Mouse (Mus musculus) embryonic facial prominence, embryonic 13.5 days (tissue): ENCODE data around the gene Camkk2. TPM values are rescaled to one million over a fixed set of nuclear protein-coding genes. Genes with fewer than 3 reads are reported as not detected.

Source experiments
- ATAC-seq: fragments of 200-750 bp; cut with Nextera tagmentation; 2 replicates; pipeline ENCODE4 v1.8.0; 2017; ENCODE audit warnings: low read depth; ENCODE audit not compliant: insufficient number of reproducible peaks, insufficient read depth, low FRiP score, low TSS enrichment
- H3K27ac ChIP-seq: fragments of 300-500 bp; sonication (generic); 2 replicates; pipeline ENCODE4 v1.5.1; 2015; ENCODE audit warnings: moderate library complexity, mild to moderate bottlenecking, inconsistent platforms
- H3K27me3 ChIP-seq: fragments of 300-500 bp; sonication (generic); 2 replicates; pipeline ENCODE4 v1.6.1; 2015; ENCODE audit warnings: mild to moderate bottlenecking, inconsistent platforms
- H3K36me3 ChIP-seq: fragments of 300-500 bp; sonication (generic); 2 replicates; pipeline ENCODE4 v1.6.1; 2015; ENCODE audit warnings: mild to moderate bottlenecking, inconsistent platforms
- H3K4me1 ChIP-seq: fragments of 300-500 bp; sonication (generic); 2 replicates; pipeline ENCODE4 v1.6.1; 2015; ENCODE audit warnings: inconsistent platforms
- H3K4me2 ChIP-seq: fragments of 300-500 bp; sonication (generic); 2 replicates; pipeline ENCODE4 v1.6.1; 2015; ENCODE audit warnings: moderate library complexity, mild to moderate bottlenecking, inconsistent platforms
- H3K4me3 ChIP-seq: fragments of 300-500 bp; sonication (generic); 2 replicates; pipeline ENCODE4 v1.5.1; 2015; ENCODE audit warnings: mild to moderate bottlenecking, inconsistent platforms
- H3K9ac ChIP-seq: fragments of 300-500 bp; sonication (generic); 2 replicates; pipeline ENCODE4 v1.6.1; 2015; ENCODE audit warnings: mild to moderate bottlenecking, inconsistent platforms
- H3K9me3 ChIP-seq: fragments of 300-500 bp; sonication (generic); 2 replicates; pipeline ENCODE4 v1.6.1; 2016; ENCODE audit warnings: inconsistent platforms
- WGBS: fragments of 180-500 bp; shearing (Covaris S2); methylation state at CpG from one replicate; pipeline ENCODE4 v1.1.7; 2015; ENCODE audit warnings: mixed read lengths; 5-methylcytosine and 5-hydroxymethylcytosine counted together
- polyA plus RNA-seq: library from polyadenylated mRNA; unstranded; fragments of >200 nt; fragmentation: Nextera tagmentation; extraction: Ambion mirVana; gene quantifications from 2 replicates; pipeline ENCODE4 v1.2.1, GENCODE M21; 2015

The Camkk2 gene
- polyA plus RNA-seq, 1 experiment from 2014 or later, result 47.3 TPM

- Histone ChIP-seq H3K36me3 (no peaks in the 10 kb centered on the region), H3K9me3 (no peaks in the 10 kb centered on the region), H3K27me3 (no peaks in the 10 kb centered on the region), H3K9ac (peak within 1 kb of the TSS; percentile 76), H3K4me2 (peak within 1 kb of the TSS; percentile 87), H3K4me3 (peak within 1 kb of the TSS; percentile 74), H3K4me1 (peaks cover 15% of the 10 kb centered on the region), H3K27ac (peak within 1 kb of the TSS; percentile 68)
- under 1% methylated on average over 66 of the region's 66 CpGs for WGBS
- peak; percentile 72 for ATAC-seq
These were observed 71.7 kb downstream of the Camkk2 start, which contains the start of gene P2rx4 for GRCm38 (mm10) chr5:122707276-122708181. TSS of gene P2rx4 (plus strand) at chr5:122707544.

- peak overlapping the region; percentile 87 for H3K4me2 ChIP-seq
- H3K4me3 ChIP-seq, result peak overlapping the region; percentile 74
- H3K4me1 ChIP-seq, result peaks cover 15% of the 10 kb centered on the region
- 33% methylated on average over 5 of the region's 5 CpGs for WGBS
- H3K27me3 ChIP-seq, result no peaks in the 10 kb centered on the region
- H3K9ac ChIP-seq, result peak overlapping the region; percentile 76
- H3K9me3 ChIP-seq, result no peaks in the 10 kb centered on the region
- ATAC-seq, result no peak
- no peaks in the 10 kb centered on the region for H3K36me3 ChIP-seq
- peak overlapping the region; percentile 68; the same call in 1 of the 2 replicates for H3K27ac ChIP-seq
These were observed 72.3 kb downstream of the Camkk2 start for GRCm38 (mm10) chr5:122706917-122707275.

GRCm38 (mm10) chr5:122705174-122705573 is 74.0 kb downstream of the Camkk2 start:
- no peak overlapping the region for H3K4me3 ChIP-seq
- 84% methylated on average over 3 of the region's 3 CpGs for WGBS
- no peak overlapping the region for H3K9ac ChIP-seq
- no peak overlapping the region for H3K4me2 ChIP-seq
- peaks cover 15% of the 10 kb centered on the region for H3K4me1 ChIP-seq
- H3K36me3 ChIP-seq, result no peaks in the 10 kb centered on the region
- no peaks in the 10 kb centered on the region for H3K27me3 ChIP-seq
- no peak for ATAC-seq
- no peaks in the 10 kb centered on the region for H3K9me3 ChIP-seq
- no peak overlapping the region for H3K27ac ChIP-seq

- Histone ChIP-seq H3K27me3 (no peaks in the 10 kb centered on the region), H3K27ac (no peak overlapping the region), H3K4me1 (peaks cover 15% of the 10 kb centered on the region), H3K4me2 (no peak overlapping the region), H3K36me3 (no peaks in the 10 kb centered on the region), H3K9ac (no peak overlapping the region), H3K9me3 (no peaks in the 10 kb centered on the region), H3K4me3 (no peak overlapping the region)
- ATAC-seq, result no peak
- 80% methylated on average over 4 of the region's 4 CpGs for WGBS
These were observed 74.6 kb downstream of the Camkk2 start for GRCm38 (mm10) chr5:122704571-122704970.

- no peak for ATAC-seq
- WGBS, result 76% methylated on average over 2 of the region's 2 CpGs
- no peak overlapping the region for H3K27ac ChIP-seq
- H3K9ac ChIP-seq, result no peak overlapping the region
- peaks cover 15% of the 10 kb centered on the region for H3K4me1 ChIP-seq
- H3K4me3 ChIP-seq, result no peak overlapping the region
- H3K9me3 ChIP-seq, result no peaks in the 10 kb centered on the region
- H3K4me2 ChIP-seq, result no peak overlapping the region
- H3K36me3 ChIP-seq, result no peaks in the 10 kb centered on the region
- no peaks in the 10 kb centered on the region for H3K27me3 ChIP-seq
These were observed 75.6 kb downstream of the Camkk2 start for GRCm38 (mm10) chr5:122703574-122703973.

GRCm38 (mm10) chr5:122702156-122702555 is 77.1 kb downstream of the Camkk2 start:
- no peak overlapping the region for H3K4me3 ChIP-seq
- no peaks in the 10 kb centered on the region for H3K36me3 ChIP-seq
- no peak overlapping the region for H3K4me2 ChIP-seq
- no peaks in the 10 kb centered on the region for H3K9me3 ChIP-seq
- peaks cover 7% of the 10 kb centered on the region for H3K4me1 ChIP-seq
- WGBS, result 78% methylated on average over 6 of the region's 6 CpGs
- ATAC-seq, result no peak
- H3K27me3 ChIP-seq, result no peaks in the 10 kb centered on the region
- no peak overlapping the region for H3K27ac ChIP-seq
- H3K9ac ChIP-seq, result no peak overlapping the region

- H3K27me3 ChIP-seq, result no peaks in the 10 kb centered on the region
- H3K27ac ChIP-seq, result no peak overlapping the region
- ATAC-seq, result no peak
- 56% methylated on average over 5 of the region's 5 CpGs for WGBS
- H3K9ac ChIP-seq, result no peak overlapping the region
- no peak overlapping the region for H3K4me2 ChIP-seq
- no peaks in the 10 kb centered on the region for H3K36me3 ChIP-seq
- H3K9me3 ChIP-seq, result no peaks in the 10 kb centered on the region
- H3K4me3 ChIP-seq, result no peak overlapping the region
- no peaks in the 10 kb centered on the region for H3K4me1 ChIP-seq
These were observed 78.4 kb downstream of the Camkk2 start for GRCm38 (mm10) chr5:122700837-122701212.

GRCm38 (mm10) chr5:122700109-122700836 is 78.9 kb downstream of the Camkk2 start:
- no peak overlapping the region for H3K27ac ChIP-seq
- H3K9ac ChIP-seq, result no peak overlapping the region
- H3K4me3 ChIP-seq, result no peak overlapping the region
- no peak for ATAC-seq
- 79% methylated on average over 12 of the region's 12 CpGs for WGBS
- H3K4me1 ChIP-seq, result no peaks in the 10 kb centered on the region
- H3K27me3 ChIP-seq, result no peaks in the 10 kb centered on the region
- H3K4me2 ChIP-seq, result no peak overlapping the region
- no peaks in the 10 kb centered on the region for H3K9me3 ChIP-seq
- no peaks in the 10 kb centered on the region for H3K36me3 ChIP-seq

GRCm38 (mm10) chr5:122698701-122699060 is 80.5 kb downstream of the Camkk2 start:
- Histone ChIP-seq H3K9ac (no peak overlapping the region), H3K4me3 (no peak overlapping the region), H3K9me3 (no peaks in the 10 kb centered on the region), H3K27ac (no peak overlapping the region), H3K4me1 (no peaks in the 10 kb centered on the region), H3K27me3 (no peaks in the 10 kb centered on the region), H3K36me3 (no peaks in the 10 kb centered on the region), H3K4me2 (no peak overlapping the region)
- WGBS, result 78% methylated on average over 9 of the region's 9 CpGs
- no peak for ATAC-seq

GRCm38 (mm10) chr5:122698041-122698700 is 81.0 kb downstream of the Camkk2 start:
- H3K4me1 ChIP-seq, result peaks cover 4% of the 10 kb centered on the region; the same call in 1 of the 2 replicates
- H3K27ac ChIP-seq, result no peak overlapping the region
- no peak overlapping the region for H3K4me2 ChIP-seq
- H3K4me3 ChIP-seq, result no peak overlapping the region
- ATAC-seq, result no peak
- H3K9me3 ChIP-seq, result no peaks in the 10 kb centered on the region
- 86% methylated on average over 10 of the region's 10 CpGs for WGBS
- no peaks in the 10 kb centered on the region for H3K36me3 ChIP-seq
- no peak overlapping the region for H3K9ac ChIP-seq
- H3K27me3 ChIP-seq, result no peaks in the 10 kb centered on the region

- Histone ChIP-seq H3K4me2 (no peak overlapping the region), H3K27ac (no peak overlapping the region), H3K9ac (no peak overlapping the region), H3K4me1 (peaks cover 4% of the 10 kb centered on the region; the same call in 1 of the 2 replicates), H3K4me3 (no peak overlapping the region), H3K27me3 (no peaks in the 10 kb centered on the region), H3K36me3 (no peaks in the 10 kb centered on the region), H3K9me3 (no peaks in the 10 kb centered on the region)
- ATAC-seq, result no peak
- 66% methylated on average over 8 of the region's 8 CpGs for WGBS
These were observed 83.7 kb downstream of the Camkk2 start for GRCm38 (mm10) chr5:122695516-122695915.
